Mouse (Mus musculus): Measurements from ENCODE around the gene Gm17334. TPM values are rescaled to one million over a fixed set of nuclear protein-coding genes. Genes with fewer than 3 reads are reported as not detected.

The Gm17334 gene
- total RNA-seq, 2 experiments from 2014 or later, result 0.26 to 0.70 TPM

DNA sequence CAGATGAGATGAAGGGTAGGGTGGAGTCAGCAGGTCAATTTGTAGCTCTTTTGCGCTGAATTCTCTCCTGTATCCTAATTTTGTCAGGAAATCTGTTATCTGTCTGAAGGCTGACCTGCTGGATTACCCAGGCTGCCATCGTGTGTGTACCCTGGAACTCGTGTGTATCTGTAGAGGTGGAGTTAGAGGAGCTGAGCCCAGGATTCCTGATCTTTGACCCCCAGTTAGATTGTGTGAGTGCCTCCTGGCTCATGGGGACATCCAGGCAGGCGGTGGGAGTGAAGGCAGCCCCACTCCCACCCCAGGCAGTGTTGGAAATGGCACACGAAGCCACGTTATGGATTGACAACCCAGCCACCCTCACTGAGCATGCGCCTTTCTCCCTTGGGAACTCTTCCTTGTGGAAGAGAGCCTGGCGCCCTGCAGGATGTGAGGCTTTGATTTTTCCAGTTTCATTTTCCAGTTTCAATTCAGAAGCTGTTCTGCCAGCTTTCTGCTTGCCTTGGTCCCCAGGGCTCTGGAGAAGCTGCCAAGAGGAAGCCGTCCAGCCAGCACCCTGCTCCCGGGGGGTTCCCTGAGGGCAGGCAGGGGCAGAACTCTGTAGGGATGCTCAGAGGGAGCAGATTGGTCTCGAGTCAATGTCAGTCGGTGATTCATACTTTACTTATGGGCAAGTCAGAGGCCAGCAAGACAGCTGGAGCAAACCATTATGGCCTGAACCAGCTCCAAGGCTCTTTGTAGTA lies 23.6 kb upstream of the Gm17334 start:
- DNase-seq, result peak; percentile 30

DNA sequence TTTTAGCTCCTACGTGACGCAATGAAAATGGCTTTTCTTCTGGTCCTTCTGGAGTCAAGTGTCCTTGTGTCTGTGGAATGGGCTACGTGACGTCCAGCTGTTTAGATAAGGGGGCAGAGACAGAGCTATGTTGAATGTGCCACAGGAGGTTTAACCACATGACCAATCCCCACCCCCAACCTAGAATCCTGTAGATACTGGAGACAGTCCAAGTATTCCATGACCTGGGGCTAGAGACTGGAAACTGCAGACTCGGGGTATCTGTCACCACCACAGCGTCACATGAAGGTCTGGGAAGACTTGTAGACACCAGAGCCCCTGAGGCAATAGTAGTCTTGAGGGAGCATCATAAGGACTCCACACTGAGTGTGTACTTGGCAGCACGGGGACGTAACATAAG lies 22.8 kb upstream of the Gm17334 start:
- DNase-seq, result no peak

DNA sequence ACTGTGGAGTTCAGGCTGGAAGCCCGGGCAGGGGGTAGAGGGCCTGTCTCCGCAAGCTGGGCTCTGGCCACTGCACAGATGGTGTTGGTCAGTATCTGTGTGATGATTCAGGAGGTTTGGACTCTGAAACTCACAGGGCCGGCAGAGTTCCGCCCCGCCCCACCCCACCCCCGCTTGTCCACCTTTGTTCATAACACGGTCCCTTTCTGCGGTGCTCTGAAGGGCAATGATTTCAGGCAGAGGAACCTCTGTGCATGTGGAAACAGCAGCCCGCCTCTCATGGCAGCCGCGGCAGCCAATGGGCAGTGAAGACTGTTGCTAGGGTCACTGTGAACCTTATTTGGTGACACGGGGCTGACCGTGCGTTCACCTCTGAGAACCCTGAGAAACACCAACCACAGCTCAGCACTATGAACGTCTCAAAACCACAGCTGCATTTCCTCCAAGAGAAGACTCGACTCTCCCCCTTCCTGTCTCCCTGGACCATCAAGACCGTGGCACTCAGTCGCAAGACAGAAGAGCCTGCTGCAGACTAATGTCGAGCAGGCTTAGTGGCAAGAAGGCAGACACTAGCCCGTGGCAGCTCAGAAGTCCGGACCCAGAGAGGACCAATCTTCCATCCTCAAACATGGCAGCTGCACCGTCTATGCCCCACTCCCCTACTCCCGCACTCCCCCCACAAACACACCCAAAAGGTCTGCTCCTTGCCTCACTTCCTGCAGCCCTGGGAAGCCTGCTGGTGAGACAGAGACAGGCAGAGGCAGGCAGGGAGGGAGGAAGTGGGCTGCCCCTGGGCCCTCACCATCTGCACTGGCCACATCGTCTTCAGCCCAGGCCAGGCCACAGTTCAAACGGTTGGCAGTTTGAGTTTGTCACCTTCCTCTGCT lies 21.9 kb upstream of the Gm17334 start:
- DNase-seq, result peak; percentile 34

DNA sequence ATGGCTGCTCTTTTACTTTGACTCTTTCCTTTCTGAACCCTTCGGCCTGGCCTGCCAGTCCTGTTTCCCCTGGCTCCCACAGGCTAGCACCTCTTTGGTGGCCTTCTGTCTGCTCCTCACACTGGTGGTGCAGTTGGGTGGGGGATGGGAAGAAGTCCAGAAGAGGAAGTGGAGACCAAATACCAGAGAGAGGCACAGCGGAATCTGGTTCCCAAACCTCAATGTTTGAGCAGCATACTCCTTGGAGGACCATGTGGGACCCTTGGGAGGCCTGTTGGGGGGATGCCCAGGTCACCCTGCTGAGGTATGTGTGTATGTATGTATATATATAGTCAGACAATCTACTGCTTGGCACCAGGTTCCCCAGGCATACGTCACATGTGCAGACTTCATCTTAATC lies 21.0 kb upstream of the Gm17334 start:
- no peak for DNase-seq

DNA sequence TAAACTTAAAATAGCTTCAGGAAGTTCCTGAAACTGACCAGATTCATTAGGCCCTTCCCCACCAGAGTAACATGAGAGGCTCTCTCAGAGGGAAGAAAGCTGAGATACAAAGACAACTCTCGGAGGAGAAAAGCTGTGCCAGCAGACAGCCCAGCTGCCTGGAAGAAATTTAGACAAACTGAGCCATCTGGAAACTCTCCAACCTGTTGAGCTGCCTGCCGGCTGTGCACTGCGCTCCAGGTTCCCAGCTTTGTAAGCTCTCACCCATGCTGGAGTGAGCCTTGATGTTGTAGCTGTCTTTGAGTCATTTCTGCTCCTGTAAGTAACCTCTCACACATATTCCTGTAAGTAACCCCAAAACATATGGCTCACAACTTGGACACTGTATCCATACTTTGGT lies 20.0 kb upstream of the Gm17334 start:
- DNase-seq, result peak; percentile 35

DNA sequence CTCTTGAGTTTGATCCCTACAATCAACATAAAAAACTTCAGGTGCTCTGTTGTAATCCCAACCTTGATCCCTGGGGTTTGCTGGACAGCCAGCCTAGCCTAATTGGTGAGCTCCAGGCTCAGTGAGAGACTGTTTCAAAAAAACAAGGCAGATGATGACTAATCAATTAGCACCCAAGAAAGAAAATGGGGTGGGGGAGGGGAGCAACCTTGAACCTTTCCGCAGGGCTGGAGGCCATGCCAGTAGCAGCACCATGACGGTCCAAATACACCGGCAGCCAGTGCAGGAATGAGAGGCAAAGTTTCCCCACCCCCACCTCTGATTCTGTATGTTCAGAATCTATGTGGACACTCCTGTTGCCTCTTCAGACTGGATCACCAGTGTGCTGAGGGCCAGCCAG lies 16.3 kb upstream of the Gm17334 start:
- no peak for DNase-seq

DNA sequence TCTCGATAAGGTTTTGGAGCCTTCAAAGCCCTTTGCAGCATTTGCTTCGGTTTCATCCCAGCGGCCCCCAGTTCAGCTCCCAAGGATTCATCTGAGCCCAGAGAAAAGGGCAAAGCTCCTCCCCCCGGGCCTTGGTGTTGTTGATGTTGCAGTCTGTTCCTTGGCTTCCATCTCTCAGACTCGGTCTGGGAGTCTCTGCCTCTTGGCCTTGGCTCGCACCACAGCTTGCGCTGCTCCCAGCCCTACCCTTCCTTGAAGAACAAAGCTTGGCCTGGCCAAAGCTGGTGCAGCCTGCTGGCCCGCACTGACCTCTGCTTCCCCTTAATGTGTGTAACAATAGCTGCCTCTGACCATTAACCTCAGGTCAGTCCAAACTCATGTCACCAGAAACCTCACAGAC lies 15.2 kb upstream of the Gm17334 start:
- DNase-seq, result peak; percentile 35

DNA sequence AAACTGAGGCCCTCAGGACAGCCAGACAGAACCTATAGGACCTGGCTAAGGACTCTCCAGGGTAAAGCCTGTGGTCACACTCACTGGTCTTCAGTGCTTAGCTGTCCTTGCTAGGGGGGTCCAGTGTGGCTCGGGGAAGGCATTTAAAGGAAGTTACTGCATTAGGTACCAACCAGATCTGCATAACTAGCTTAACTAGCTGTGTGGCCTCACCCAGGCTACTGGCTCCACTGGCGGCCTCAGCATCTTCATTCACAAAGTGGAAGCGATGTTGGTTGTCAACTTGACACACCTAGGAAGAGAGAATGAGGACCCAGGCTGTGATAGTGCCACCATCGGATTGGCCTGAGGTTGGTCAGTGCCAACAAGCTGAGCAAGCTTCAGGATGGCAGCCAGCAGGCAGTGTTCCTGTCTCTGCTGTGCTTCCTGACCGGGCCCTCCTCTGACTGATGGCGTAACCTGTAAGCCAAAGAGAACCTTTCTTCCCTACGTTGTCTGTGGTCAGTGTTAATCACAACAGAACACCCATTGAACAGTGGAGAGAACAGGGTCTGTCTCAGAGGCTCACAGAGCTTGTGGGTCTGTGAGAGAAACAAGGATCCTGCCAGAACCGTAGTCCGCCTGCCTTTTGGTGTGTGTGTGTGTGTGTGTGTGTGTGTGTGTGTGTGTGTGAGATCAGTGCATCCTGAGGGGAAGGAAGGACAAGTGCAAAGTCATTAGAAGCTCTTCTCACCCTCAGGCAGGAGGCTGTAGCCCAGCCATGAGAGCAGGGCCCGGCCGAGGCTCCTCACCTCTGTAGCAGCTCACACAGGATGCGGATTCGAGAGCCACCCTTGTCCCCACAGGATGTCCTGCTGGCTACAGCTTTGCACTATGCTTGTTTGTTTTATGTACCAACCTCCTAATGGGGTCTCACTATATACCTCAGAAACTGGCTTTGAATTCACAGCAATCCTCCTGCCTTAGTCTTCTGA lies 13.4 kb upstream of the Gm17334 start:
- no peak for DNase-seq

DNA sequence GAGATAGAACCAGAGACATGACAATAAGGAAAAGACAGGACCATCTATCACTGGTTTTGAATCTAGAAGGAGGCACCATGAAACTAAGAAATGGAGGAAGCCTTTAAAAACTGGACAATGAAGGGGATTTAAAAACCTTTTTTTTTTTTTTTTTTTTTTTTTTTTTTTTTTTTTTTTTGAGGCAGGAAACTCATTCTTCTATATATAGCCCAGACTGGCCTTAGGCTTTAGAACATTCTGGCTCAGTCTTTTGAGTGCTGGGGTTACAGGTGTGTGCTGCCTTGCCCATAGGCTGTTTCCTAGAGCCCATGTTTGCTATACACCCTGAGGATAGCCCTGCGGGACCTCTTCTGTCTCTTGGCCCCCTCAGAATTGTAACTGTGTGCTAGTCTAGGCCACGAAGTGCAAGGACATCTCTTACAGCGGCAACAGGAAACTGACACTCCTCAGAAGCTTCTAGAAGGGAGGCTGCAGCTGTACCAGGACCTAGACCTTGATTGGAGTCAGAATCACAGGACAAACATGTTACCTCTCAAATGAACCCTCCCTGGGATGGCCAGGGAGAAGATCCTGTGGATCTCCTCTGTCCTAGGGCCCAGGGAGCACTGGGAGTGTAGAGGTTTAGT lies 12.4 kb upstream of the Gm17334 start:
- no peak for DNase-seq

DNA sequence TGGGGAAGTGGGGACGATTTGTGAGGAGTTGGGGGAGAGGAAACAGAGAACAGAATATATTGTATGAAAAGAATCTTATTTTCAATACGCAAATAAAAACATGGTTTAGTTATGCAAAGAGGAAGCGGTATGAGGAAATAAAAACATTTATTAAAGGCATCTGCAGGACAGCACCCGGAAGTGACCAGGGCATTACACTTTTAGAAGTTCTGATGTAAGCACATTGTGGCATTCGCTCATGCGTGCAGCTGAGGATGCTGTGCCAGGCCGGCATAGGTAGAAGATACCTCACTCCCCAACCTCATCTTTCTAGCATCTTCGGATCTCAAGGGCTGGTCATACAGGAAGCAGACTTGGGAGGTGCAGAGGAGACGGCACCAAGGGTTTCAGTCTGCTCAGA lies 10.3 kb upstream of the Gm17334 start:
- no peak for DNase-seq

DNA sequence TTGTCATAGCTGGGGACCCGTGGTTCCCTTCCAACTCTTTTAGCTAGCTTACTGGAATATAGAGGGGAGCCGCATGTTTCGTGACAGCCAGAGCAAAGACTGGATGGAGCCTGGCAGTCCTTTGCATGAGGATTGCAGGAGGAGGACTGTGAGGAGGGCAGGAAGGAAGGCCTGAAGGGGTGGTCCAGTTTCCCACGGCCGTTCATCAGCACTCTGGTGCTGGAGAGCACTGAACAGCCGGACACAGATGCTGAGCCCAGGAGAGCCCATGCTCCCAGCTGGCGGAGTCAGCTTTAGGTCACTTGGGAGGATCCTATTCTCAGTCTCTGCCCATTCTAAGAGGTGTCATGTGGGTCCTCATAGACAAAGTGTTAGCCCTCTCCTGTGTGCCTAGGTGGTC lies 9.0 kb upstream of the Gm17334 start:
- DNase-seq, result no peak

DNA sequence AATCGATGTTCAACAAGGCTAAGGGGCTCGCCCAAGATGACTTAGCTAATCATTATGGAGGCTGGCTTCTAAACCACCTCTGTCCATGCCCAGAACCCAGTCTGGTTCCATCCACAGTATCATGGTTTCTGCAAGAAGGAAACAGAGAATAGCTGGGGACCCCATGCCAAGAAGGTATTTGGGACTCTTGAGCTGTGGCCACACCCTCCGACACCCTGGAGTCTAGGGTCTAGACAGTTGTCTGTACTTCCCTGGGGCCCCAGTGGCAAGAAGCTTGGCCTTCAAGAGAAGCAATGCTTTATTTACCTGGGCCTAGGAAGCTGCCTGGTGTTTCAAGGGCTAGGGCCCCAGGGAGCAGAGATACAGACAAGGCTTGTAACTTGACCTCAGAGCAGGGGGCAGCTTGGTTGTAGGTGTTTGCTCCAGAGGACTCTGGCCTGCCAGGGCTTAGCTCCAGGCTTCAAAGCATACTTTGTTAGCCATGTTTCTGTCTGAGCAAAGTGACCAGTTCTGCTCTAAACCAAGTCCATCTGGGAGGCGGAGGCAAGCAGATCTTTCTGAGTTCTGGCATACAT lies 8.3 kb upstream of the Gm17334 start:
- DNase-seq, result no peak

DNA sequence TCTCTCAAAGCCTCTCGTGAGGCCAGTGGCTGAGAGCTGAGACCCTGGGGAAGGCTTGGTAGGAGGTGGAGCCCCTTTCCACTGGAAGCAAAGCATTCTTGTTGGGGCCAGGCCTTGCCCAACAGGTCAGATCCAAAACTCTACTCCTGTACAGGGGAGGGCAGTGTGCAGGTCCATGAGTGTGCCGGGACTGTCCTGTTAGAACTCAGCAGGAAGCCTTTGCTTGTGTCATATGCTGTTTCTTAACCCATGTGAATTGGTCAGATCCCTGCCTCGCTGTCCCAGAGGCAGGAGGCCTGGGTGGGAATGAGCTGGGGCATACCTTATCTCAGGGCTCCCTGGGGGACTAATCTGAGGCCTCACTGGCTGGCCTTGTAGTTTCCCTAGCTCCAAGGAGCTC lies 7.3 kb upstream of the Gm17334 start:
- DNase-seq, result no peak

DNA sequence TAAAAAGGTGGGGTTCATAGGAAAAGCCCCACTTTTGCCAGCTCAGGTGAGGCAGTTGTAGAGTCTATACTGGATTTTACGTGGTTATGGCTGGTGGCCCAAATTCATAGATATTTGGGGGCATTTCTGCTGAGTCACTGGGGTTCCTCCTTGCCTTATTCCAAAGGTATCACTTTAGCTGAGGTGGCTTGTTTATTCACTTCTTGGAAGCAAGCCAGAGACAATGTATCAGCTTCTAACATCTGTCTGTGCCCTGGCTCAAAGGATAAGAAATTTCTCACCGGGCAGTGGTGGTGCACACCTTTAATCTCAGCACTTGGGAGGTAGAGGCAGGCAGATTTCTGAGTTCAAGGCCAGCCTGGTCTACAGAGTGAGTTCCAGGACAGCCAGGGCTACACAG lies 6.8 kb upstream of the Gm17334 start:
- no peak for DNase-seq

DNA sequence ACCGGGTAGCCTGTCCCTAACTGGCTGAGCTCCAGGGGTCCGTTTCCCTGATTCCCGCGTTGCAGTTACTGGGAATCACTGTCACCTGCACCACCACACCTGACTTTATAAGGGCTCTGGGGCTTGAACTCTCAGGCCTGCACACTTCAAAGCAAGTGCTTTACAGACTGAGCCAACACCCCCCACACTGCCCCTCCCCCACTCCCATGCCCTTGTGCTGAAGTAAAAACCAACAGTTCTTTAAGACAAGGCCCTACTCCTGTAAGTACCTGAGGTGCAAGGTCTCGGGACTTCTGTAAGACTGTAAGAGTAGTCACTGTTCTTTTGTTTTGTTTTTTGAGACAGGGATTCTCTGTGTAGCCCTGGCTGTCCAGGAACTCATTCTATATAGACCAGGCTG lies 5.5 kb upstream of the Gm17334 start:
- DNase-seq, result no peak

DNA sequence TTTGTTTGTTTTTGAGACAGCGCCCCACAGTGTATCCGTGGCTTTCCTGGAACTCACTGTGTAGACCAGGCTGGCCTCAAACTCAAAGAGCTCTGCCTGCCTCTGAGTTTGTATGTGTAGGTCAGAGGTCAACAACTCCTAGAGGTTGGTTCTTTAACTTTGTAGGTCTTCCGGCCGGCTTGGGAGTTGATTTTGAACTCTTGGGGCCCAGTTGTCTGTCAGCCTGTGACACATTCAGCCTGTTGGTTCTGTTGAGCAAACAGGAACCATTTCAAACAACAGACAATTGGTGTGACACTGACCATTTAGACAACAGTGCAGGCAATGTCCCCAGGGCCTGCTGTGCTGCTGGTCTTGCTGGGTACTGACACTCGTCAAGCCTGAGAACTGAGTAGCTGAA lies 4.7 kb upstream of the Gm17334 start:
- no peak for DNase-seq

DNA sequence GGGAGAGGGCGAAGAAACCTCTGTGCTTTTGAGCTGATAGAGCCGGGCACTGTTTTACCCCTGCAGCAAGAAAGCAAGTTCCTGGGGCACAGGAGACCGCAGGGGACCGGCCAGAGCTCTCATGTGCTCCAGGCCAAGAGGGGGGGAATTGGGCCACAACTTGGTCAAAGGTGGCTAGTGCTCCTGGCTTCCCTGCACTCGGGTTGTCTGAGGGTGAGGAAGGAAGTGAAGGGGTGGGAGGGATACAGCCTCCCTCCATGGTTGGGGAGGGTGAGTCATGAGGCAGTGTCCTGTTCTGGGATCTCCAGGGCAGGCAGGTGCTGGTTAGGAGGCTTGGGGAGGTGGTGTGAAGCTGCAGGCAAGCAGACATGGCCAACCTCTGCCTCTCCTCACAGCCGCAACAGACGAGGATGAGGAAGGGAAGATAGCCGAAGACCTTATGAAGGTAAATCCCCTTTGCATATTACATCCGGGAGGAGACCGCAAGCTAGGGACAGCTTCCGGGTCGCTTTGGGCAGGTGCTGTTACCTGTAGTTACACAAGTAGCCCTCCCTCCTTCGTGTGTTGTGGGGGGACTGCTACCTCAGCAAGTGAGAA lies 1.8 kb upstream of the Gm17334 start:
- no peak for DNase-seq

DNA sequence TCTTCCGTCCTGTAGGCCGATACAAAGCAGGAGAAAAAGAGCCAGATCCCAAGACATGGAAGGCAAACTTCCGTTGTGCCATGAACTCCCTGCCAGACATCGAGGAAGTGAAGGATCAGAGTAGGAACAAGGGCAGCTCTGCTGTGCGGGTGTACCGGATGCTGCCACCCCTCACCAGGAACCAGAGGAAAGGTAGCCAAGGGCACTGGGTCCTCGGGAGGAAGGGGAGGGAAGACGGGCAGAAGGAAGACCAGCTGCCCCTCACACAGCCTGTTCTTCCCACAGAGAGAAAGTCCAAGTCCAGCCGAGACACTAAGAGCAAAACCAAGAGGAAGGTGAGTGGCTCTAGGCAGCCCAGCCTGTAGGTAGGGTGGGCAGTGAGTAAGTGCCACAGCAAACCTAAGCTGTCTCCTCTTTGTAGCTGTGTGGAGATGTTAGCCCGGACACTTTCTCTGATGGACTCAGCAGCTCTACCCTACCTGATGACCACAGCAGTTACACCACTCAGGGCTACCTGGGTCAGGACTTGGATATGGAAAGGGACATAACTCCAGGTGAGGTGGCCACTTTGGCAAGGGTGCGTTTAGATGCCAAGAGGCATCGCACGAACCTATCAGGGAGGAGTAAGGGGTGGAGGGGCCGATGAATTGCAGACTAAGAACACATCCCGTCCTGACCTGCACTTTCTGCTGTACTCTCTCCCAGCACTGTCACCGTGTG lies 814 bp upstream of the Gm17334 start:
- DNase-seq, result no peak

DNA sequence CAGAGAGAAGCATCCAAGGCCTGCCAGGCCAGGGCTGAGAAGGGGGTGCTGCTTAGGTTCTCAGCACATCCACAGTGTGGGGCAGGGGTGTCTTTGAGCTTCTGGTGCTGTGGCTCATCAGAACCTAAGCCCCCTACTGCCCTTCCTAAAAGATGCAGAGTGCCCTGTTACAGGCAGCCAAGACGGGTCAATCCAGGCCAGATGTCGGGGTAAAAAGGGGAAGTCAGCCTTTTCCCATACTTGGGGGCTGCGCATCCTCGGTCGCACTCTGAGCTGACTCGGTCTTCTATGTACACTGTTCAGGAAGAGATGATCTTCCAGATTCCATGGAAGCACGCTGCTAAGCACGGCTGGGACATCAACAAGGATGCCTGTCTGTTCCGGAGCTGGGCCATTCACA lies 451 bp downstream of the Gm17334 start:
- DNase-seq, result no peak

DNA sequence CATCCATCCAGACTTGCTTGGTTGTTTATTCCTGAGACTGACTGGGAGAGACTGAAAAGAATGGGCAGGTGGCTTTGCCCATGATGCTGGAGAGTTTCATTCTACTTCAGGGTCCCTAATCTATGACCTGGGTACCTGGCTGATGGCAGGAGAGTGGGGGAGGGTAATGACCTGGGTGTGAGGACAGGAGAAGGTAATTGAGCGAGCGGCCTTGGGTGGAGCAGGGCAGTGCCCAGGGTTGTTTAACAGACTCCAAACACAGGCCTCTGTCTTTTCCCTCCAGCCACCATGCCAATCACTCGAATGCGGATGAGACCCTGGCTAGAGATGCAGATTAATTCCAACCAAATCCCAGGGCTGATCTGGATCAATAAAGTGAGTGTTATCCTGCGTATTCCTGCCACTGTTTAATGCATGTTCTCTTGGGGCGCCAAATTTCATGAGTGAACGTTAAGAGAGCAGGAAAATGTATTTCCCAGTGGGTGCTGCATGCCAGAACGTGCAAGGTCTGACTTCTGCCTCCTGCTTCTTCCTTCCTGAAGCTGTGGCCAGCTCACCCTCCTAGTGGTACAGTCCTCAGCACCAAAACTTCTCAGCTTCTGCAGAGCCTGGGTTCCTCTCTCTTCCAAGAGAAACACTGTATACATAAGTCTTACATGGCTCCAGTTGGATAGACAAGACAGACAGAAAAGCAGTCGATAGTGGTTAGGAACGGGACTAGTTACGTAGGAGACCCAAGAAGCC lies 1.8 kb downstream of the Gm17334 start:
- no peak for DNase-seq
